Mouse (Mus musculus): ENCODE measurements around the gene Snrpd3.

GRCm38 (mm10) chr10:75534934-75535333 lies 17.6 kb downstream of the Snrpd3 start:
- TF ChIP-seq CTCF (IDR thresholded peaks at IDR 0.05; ENCODE audit: low read depth, low read length) (no peak), POLR2A (IDR thresholded peaks at IDR 0.05; ENCODE audit: insufficient read depth, low read length) (no peak)
